Mouse (Mus musculus) cerebellum, postnatal 25 days (tissue): ENCODE measurements around the gene Gm20431.
A peak's percentile ranks its signal among the peaks of the same experiment; 100 is the strongest.

Experiments used
- DNase-seq, 2 experiments: peaks; one replicate each; pipeline ENCODE4 v3.0.0; 2021; ENCODE audit warnings: mixed read lengths in 2 of 2

The Gm20431 gene

GRCm38 (mm10) chr2:167688498-167689451, 27.5 kb upstream of the Gm20431 start, which contains the start of gene Cebpb:
TSS of gene Cebpb (plus strand) at chr2:167688915.
- DNase-seq, result peak; percentile 72 to 75

DNA sequence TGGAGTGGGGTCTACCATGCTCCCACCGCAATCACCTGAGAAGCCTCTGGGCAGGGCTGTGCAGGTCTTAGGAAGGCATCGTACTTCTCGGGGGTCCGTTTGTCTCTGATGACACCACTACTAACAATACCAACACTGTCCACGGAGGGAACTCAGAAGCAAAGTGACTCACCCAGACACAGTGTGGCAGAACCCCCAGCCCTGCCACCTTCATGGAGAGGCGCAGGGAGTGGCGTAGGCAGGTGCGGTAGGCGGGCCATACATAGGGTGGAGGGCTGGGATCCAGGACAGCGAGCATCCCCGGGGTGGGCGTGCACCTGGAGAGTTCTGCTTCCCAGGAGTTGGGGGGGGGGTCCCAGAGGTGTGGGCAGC, 26.8 kb upstream of the Gm20431 start:
- DNase-seq, result peak in 1 of 2 experiments; percentile 19

- peak in 1 of 2 experiments; percentile 15 for DNase-seq
These were observed 26.4 kb upstream of the Gm20431 start for GRCm38 (mm10) chr2:167687651-167688101.

DNA sequence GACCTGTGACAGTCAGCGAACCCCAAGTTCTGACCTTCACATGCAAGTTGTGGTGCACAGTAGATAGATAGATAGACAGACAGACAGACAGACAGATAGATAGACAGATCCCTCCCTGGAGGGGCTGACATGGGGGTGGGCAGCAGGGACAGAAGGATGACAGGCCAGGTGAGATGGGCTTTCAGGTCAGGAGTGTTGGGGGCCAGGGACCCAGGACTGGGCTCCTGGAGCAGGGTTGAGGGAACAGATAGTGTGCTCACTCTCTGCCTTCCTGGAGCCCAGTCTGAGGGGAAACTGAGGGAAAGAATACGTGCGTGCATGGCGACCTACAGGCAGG, 25.9 kb upstream of the Gm20431 start:
- DNase-seq, result no peak

GRCm38 (mm10) chr2:167686382-167687249, 25.3 kb upstream of the Gm20431 start:
- DNase-seq, result no peak

- no peak for DNase-seq
These were observed 24.6 kb upstream of the Gm20431 start for GRCm38 (mm10) chr2:167685865-167686264.

GRCm38 (mm10) chr2:167685137-167685536, 23.8 kb upstream of the Gm20431 start:
- DNase-seq, result peak; percentile 96 to 97

GRCm38 (mm10) chr2:167683721-167684120, 22.4 kb upstream of the Gm20431 start:
- DNase-seq, result no peak

DNA sequence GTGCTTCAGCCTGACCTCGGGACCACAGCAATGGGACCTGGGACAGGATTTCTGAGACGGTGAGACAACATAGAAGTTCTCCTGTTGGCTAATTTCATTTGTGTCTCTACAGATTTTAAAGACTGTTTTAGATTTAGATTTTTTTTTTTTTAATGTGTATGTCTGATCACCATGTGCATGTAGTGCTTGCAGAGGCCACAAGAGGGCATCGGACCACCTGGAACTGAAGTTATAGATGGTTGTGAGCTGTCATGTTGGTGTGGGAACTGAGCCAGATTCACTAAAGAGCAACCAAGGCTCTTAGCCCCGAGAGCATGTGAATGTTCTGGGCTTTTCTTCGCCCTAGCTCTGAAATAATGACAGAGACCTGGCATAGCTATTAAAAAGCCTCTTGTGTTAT, 19.4 kb upstream of the Gm20431 start:
- peak; percentile 42 to 63 for DNase-seq

- peak; percentile 85 to 91 for DNase-seq
These were observed 18.7 kb upstream of the Gm20431 start for GRCm38 (mm10) chr2:167679902-167680430.

- peak in 1 of 2 experiments; percentile 29 for DNase-seq
These were observed 17.3 kb upstream of the Gm20431 start for GRCm38 (mm10) chr2:167678600-167678999.

GRCm38 (mm10) chr2:167675120-167675909, 14.0 kb upstream of the Gm20431 start:
- DNase-seq, result peak; percentile 29 to 46

- no peak for DNase-seq
These were observed 11.0 kb upstream of the Gm20431 start for GRCm38 (mm10) chr2:167672212-167672685.

GRCm38 (mm10) chr2:167671101-167671633, 9.9 kb upstream of the Gm20431 start:
- DNase-seq, result no peak

- DNase-seq, result no peak
These were observed 8.1 kb upstream of the Gm20431 start for GRCm38 (mm10) chr2:167669398-167669797.

- no peak for DNase-seq
These were observed 7.1 kb upstream of the Gm20431 start for GRCm38 (mm10) chr2:167668426-167668825.

DNA sequence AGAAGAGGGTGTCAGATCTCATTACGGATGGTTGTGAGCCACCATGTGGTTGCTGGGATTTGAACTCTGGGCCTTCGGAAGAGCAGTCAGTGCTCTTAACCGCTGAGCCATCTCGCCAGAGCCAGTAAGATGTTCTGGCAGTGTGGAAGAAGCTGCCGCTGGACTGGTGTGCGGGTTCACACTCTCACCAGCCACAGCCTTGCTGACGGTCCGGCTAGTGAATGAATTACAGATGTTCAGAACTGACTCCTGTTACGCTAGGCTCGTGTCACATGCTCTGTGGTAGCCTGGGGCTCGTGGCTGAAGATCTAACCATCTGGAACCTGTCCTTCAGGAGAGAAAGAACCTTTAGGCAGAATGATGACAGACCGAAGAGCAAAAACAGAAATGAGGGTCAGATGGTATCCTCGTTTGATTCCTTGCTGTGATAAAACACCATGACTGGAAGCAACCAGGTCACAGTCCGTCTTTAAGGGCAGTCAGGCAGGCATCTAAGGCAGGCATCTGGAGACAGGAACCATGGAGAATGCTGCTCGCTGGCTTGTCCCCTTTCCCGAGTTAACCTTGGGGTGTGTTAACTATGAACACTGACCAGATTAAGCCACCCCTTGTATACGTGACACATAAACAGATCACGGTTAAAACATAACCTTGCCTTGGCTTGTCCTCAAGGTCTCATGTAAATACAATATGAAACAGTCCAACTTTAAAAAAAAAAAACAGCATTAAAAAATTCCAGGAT, 4.8 kb upstream of the Gm20431 start:
- no peak for DNase-seq

DNA sequence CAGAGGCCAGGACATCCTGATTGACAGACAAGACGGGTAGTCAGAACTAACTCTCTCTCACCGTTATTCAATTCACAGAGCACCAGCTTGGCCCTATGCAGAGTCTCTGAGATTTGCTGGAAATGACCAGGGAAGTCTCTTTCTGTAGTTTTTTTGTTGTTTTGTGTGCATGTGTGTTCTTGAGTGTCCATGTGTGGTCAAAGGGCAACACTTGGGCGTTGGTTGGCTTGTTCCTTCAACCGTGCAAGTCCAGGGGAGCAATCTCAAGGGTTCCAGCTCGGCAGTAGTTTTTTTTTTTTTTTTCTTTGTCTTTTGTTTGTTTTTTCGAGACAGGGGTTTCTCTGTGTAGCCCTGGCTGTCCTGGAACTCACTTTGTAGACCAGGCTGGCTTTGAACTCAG, 1.4 kb upstream of the Gm20431 start:
- DNase-seq, result no peak

GRCm38 (mm10) chr2:167660611-167660971, 705 bp downstream of the Gm20431 start:
- peak in 1 of 2 experiments; percentile 31 for DNase-seq

- peak; percentile 46 to 69 for DNase-seq
These were observed 1.3 kb downstream of the Gm20431 start for GRCm38 (mm10) chr2:167659847-167660610.
